ENCODE assay signal across 24 mouse cellular contexts in genomic region chr12:79254975-79255374, GRCm38 (mm10). TPM values are rescaled to one million over a fixed set of nuclear protein-coding genes. Genes with fewer than 3 reads are reported as not detected.
DNase-seq lines count a peak whose midpoint lies in the region; ATAC-seq and TF ChIP-seq lines count a peak whose summit lies in the region.
"Had no signal": no experiment of that assay in that cellular context is flagged by ENCODE, and none has a peak within 500 bp of the region (broad histone marks: within the 10 kb centered on the region; RNA-seq: fewer than 3 reads in every experiment).

No protein-coding gene starts in this region.

- TF ChIP-seq POLR2A in CH12.LX (IDR thresholded peaks at IDR 0.05; ENCODE audit: low read depth, low read length) = no peak
- TF ChIP-seq POLR2A in bone marrow, adult 2 months (IDR thresholded peaks at IDR 0.05; ENCODE audit: borderline replicate concordance, control insufficient read depth, low read depth, low read length) = no peak

- in situ Hi-C loops in CH12.LX (cut with MboI; ENCODE audit: low pct_ligation_motif_present, low pct_unique_long_range_greater_than_20kb, low sequenced_read_pairs) = no loop called here

- DNase-seq in CH12.LX (ENCODE audit: extremely low read depth) = no peak
- no peak for DNase-seq in kidney, adult 9 months
- no peak for DNase-seq in stomach, postnatal 0 days (ENCODE audit: low spot score)
- DNase-seq in midbrain, embryonic 14.5 days = no peak
- DNase-seq: adrenal gland, postnatal 14 days; B cell, adult 2 months; cerebellum, adult 2 months; cerebellum, postnatal 10 days; embryo, embryonic 11 days; heart, postnatal 36 days had no signal

- dilution Hi-C loops in CH12.LX (cut with MboI; ENCODE audit: extremely low pct_ligation_motif_present, extremely low pct_unique_long_range_greater_than_20kb, low sequenced_read_pairs) = no loop called here

- TF ChIP-seq RAD21 in CH12.LX (IDR thresholded peaks at IDR 0.05; ENCODE audit: low read depth, low read length) = no peak

- H3K9me3 ChIP-seq in CH12.LX (replicated peaks; ENCODE audit: low read length) = peaks cover 6% of the 10 kb centered on the region
- no peaks in the 10 kb centered on the region for H3K9me3 ChIP-seq in stomach, postnatal 0 days (ENCODE audit: control insufficient read depth, low read length)
- H3K9me3 ChIP-seq in midbrain, embryonic 14.5 days (ENCODE audit: control insufficient read depth, low read length) = no peaks in the 10 kb centered on the region
- H3K9me3 ChIP-seq: embryonic facial prominence, embryonic 15.5 days; forebrain, embryonic 10.5 days; heart, embryonic 13.5 days; hindbrain, embryonic 12.5 days had no signal

- no peak overlapping the region for H3K4me3 ChIP-seq in CH12.LX (replicated peaks in 1 of 3; ENCODE audit: low read depth in 2 of 3, low read length in 2 of 3, poor library complexity in 1 of 3)
- H3K4me3 ChIP-seq in bone marrow, adult 2 months (replicated peaks; ENCODE audit: control insufficient read depth, low read depth, low read length) = no peak overlapping the region
- no peak overlapping the region for H3K4me3 ChIP-seq in stomach, postnatal 0 days (ENCODE audit: low read depth, low read length)
- H3K4me3 ChIP-seq in midbrain, embryonic 14.5 days (replicated peaks; ENCODE audit: low read depth, low read length) = no peak overlapping the region
- H3K4me3 ChIP-seq: embryonic facial prominence, embryonic 15.5 days; erythroblast, embryonic 14.5 days; forebrain, embryonic 10.5 days; heart, embryonic 13.5 days; hindbrain, embryonic 12.5 days had no signal

- TF ChIP-seq EP300 in CH12.LX (IDR thresholded peaks at IDR 0.05; ENCODE audit: low read length) = no peak
- no peak for TF ChIP-seq EP300 in stomach, postnatal 0 days (optimal IDR thresholded peaks at IDR 0.05)

- no peaks in the 10 kb centered on the region for H3K27me3 ChIP-seq in CH12.LX (replicated peaks)
- no peaks in the 10 kb centered on the region for H3K27me3 ChIP-seq in stomach, postnatal 0 days (ENCODE audit: control insufficient read depth, insufficient read depth, low read length)
- no peaks in the 10 kb centered on the region for H3K27me3 ChIP-seq in midbrain, embryonic 14.5 days (ENCODE audit: control insufficient read depth, insufficient read depth, low read length)
- H3K27me3 ChIP-seq: embryonic facial prominence, embryonic 15.5 days; heart, embryonic 13.5 days; hindbrain, embryonic 12.5 days; Patski had no signal

- no peak overlapping the region for H3K9ac ChIP-seq in CH12.LX (ENCODE audit: insufficient read depth, low read depth)
- no peak overlapping the region for H3K9ac ChIP-seq in stomach, postnatal 0 days (ENCODE audit: low read length)
- H3K9ac ChIP-seq in midbrain, embryonic 14.5 days (replicated peaks; ENCODE audit: low read length) = no peak overlapping the region
- H3K9ac ChIP-seq: embryonic facial prominence, embryonic 15.5 days; heart, embryonic 13.5 days; hindbrain, embryonic 12.5 days had no signal

- peak; percentile 18 to 68; a peak in 1 of 4 replicates for ATAC-seq in hematopoietic stem cell, adult 5-6 weeks (replicated peaks in 1 of 2; ENCODE audit: insufficient read depth in 1 of 2, low FRiP score in 2 of 2, low TSS enrichment in 1 of 2, low read depth in 1 of 2, poor library complexity in 2 of 2, severe bottlenecking in 2 of 2)
- ATAC-seq in stomach, postnatal 0 days (ENCODE audit: low FRiP score, low TSS enrichment) = no peak
- ATAC-seq in midbrain, embryonic 14.5 days (ENCODE audit: low FRiP score, low TSS enrichment) = no peak
- ATAC-seq: activated CD4-positive, CD25-positive, alpha-beta regulatory T cell, adult 4 months; CD4-positive, CD25-positive, alpha-beta regulatory T cell, adult 4 months; forebrain, embryonic 14.5 days; hindbrain, embryonic 16.5 days; inflammation-experienced regulatory T-cells, adult 6 months; Patski had no signal

- no peaks in the 10 kb centered on the region for H3K79me2 ChIP-seq in CH12.LX (replicated peaks; ENCODE audit: control insufficient read depth, extremely low read depth, insufficient read depth, poor library complexity, severe bottlenecking)

- H3K4me2 ChIP-seq in CH12.LX (ENCODE audit: insufficient read depth, low read depth, poor library complexity, severe bottlenecking) = no peak overlapping the region
- no peak overlapping the region for H3K4me2 ChIP-seq in stomach, postnatal 0 days (replicated peaks; ENCODE audit: low read depth)
- H3K4me2 ChIP-seq in midbrain, embryonic 14.5 days (ENCODE audit: low read length) = no peak overlapping the region
- H3K4me2 ChIP-seq: embryonic facial prominence, embryonic 15.5 days; heart, embryonic 13.5 days; hindbrain, embryonic 12.5 days had no signal

- peaks cover 49 to 86% of the 10 kb centered on the region in 2 experiments for H3K36me3 ChIP-seq in CH12.LX (replicated peaks in 1 of 2; ENCODE audit: control insufficient read depth in 1 of 2, insufficient read depth in 1 of 2, low read length in 1 of 2)
- peaks cover 22% of the 10 kb centered on the region for H3K36me3 ChIP-seq in stomach, postnatal 0 days (ENCODE audit: control insufficient read depth, insufficient read depth, low read length)
- H3K36me3 ChIP-seq in midbrain, embryonic 14.5 days (ENCODE audit: control insufficient read depth, insufficient read depth, low read length) = peaks cover 81% of the 10 kb centered on the region

- peaks cover 18 to 34% of the 10 kb centered on the region in 2 experiments for H3K4me1 ChIP-seq in CH12.LX (ENCODE audit: control insufficient read depth in 1 of 2, insufficient read depth in 2 of 2)
- no peaks in the 10 kb centered on the region; the same call in none of the 2 replicates for H3K4me1 ChIP-seq in bone marrow, adult 2 months (ENCODE audit: control insufficient read depth, insufficient read depth, low read length)
- no peaks in the 10 kb centered on the region for H3K4me1 ChIP-seq in stomach, postnatal 0 days (replicated peaks; ENCODE audit: control insufficient read depth, insufficient read depth)
- no peaks in the 10 kb centered on the region for H3K4me1 ChIP-seq in midbrain, embryonic 14.5 days (ENCODE audit: control insufficient read depth, insufficient read depth, low read length)
- H3K4me1 ChIP-seq: embryonic facial prominence, embryonic 15.5 days; forebrain, embryonic 10.5 days; heart, embryonic 13.5 days; hindbrain, embryonic 12.5 days had no signal

- H3K27ac ChIP-seq in CH12.LX (ENCODE audit: insufficient read depth, low read depth) = peak overlapping the region; percentile 46
- H3K27ac ChIP-seq in bone marrow, adult 2 months (ENCODE audit: control insufficient read depth, insufficient read depth, low read depth, low read length, poor library complexity) = peak overlapping the region; percentile 50
- H3K27ac ChIP-seq in stomach, postnatal 0 days (replicated peaks) = no peak overlapping the region
- H3K27ac ChIP-seq in midbrain, embryonic 14.5 days (replicated peaks; ENCODE audit: low read depth, low read length) = no peak overlapping the region
- H3K27ac ChIP-seq: embryonic facial prominence, embryonic 15.5 days; forebrain, embryonic 10.5 days; heart, embryonic 13.5 days; hindbrain, embryonic 12.5 days had no signal

- 80% methylated on average over 10 of the region's 10 CpGs for WGBS in bone marrow, adult 2 months
- 94% methylated on average over 10 of the region's 10 CpGs for WGBS in stomach, postnatal 0 days
- 93% methylated on average over 10 of the region's 10 CpGs for WGBS in midbrain, embryonic 14.5 days

- TF ChIP-seq CTCF in CH12.LX (conservative IDR thresholded peaks at IDR 0.05 in 1 of 2, IDR thresholded peaks at IDR 0.05 in 1 of 2; ENCODE audit: low read depth in 2 of 2, low read length in 2 of 2) = no peak
- TF ChIP-seq CTCF in bone marrow, adult 2 months (IDR thresholded peaks at IDR 0.05; ENCODE audit: control insufficient read depth, insufficient read depth, low read length) = no peak
- TF ChIP-seq CTCF in stomach, postnatal 0 days (IDR thresholded peaks at IDR 0.05; ENCODE audit: low read depth) = no peak

TF ChIP-seq in CH12.LX, 34 proteins besides CTCF, POLR2A, EP300 and RAD21:
- TF ChIP-seq CHD1 (IDR thresholded peaks at IDR 0.05; ENCODE audit: low read depth, low read length) (no peak), TBP (conservative IDR thresholded peaks at IDR 0.05; ENCODE audit: low read depth, low read length) (no peak), MEF2A (IDR thresholded peaks at IDR 0.05; ENCODE audit: borderline replicate concordance, low read depth, low read length) (no peak)
TF ChIP-seq in CH12.LX: peak in this region for 0.

RNA-seq across cellular contexts. Expression of gene Zfyve26, which starts 41.1 kb away (rescaled TPM):
- total RNA-seq in CH12.LX (2012; rRNA removed) = 16.1 and 19.1 TPM in 2 replicates
- 10.1 and 10.4 TPM in 2 replicates for total RNA-seq in CH12.LX (2014; rRNA removed)
- 24.8 and 27.8 TPM in 2 replicates for polyA plus RNA-seq in CH12.LX (2012; ENCODE audit: insufficient read length, low read depth)
- polyA plus RNA-seq in bone marrow, adult 2 months (2011; ENCODE audit: insufficient read depth, insufficient read length, low replicate concordance, missing spikeins) = 15.1 and 33.5 TPM in 2 replicates
- 15.5 and 21.1 TPM in 2 replicates for total RNA-seq in hematopoietic stem cell, adult 5-6 weeks (2017)
- 3.7 and 4.6 TPM in 2 replicates for polyA plus RNA-seq in stomach, postnatal 0 days (2015; fragmentation: Nextera tagmentation; extraction: Ambion mirVana)
- 9.2 and 13.7 TPM in 2 replicates for polyA plus RNA-seq in midbrain, embryonic 14.5 days (2014; fragmentation: Nextera tagmentation; extraction: Ambion mirVana)

RNA-seq across cellular contexts. Expression of gene Rad51b, which starts 42.1 kb away (rescaled TPM):
- total RNA-seq in CH12.LX (2012; rRNA removed) (7.7 and 8.5 TPM in 2 replicates), CH12.LX (2014; rRNA removed) (8.6 and 9.6 TPM in 2 replicates)
- 5.9 and 6.5 TPM in 2 replicates for polyA plus RNA-seq in CH12.LX (2012; ENCODE audit: insufficient read length, low read depth)
- 2.0 and 2.3 TPM in 2 replicates for polyA plus RNA-seq in bone marrow, adult 2 months (2011; ENCODE audit: insufficient read depth, insufficient read length, low replicate concordance, missing spikeins)
- 12.7 and 13.3 TPM in 2 replicates for total RNA-seq in hematopoietic stem cell, adult 5-6 weeks (2017)
- 1.9 and 2.0 TPM in 2 replicates for polyA plus RNA-seq in stomach, postnatal 0 days (2015; fragmentation: Nextera tagmentation; extraction: Ambion mirVana)
- 1.6 TPM in 2 replicates for polyA plus RNA-seq in midbrain, embryonic 14.5 days (2014; fragmentation: Nextera tagmentation; extraction: Ambion mirVana)

RNA-seq across cellular contexts. Expression of gene Rdh12, which starts 46.3 kb away (rescaled TPM):
- total RNA-seq in CH12.LX (2012; rRNA removed) (5.2 and 6.3 TPM in 2 replicates), CH12.LX (2014; rRNA removed) (5.9 and 6.5 TPM in 2 replicates)
- 10.7 and 11.0 TPM in 2 replicates for polyA plus RNA-seq in CH12.LX (2012; ENCODE audit: insufficient read length, low read depth)
- polyA plus RNA-seq in bone marrow, adult 2 months (2011; ENCODE audit: insufficient read depth, insufficient read length, low replicate concordance, missing spikeins) = 10.4 and 28.6 TPM in 2 replicates
- total RNA-seq in hematopoietic stem cell, adult 5-6 weeks (2017) = 15.8 and 17.6 TPM in 2 replicates
- polyA plus RNA-seq in stomach, postnatal 0 days (2015; fragmentation: Nextera tagmentation; extraction: Ambion mirVana) = 78.8 and 88.1 TPM in 2 replicates
- 0.86 and 0.97 TPM in 2 replicates for polyA plus RNA-seq in midbrain, embryonic 14.5 days (2014; fragmentation: Nextera tagmentation; extraction: Ambion mirVana)
- total RNA-seq: gastrocnemius, adult 8-10 months; heart, postnatal 36 days had no signal

Comparison
In these comparisons a context has a peak if more than half of its experiments do, and no peak if none do; other contexts are left out.
1. H3K27ac ChIP-seq: peak in CH12.LX (single experiment) and bone marrow, adult 2 months (single experiment); none in stomach, postnatal 0 days (single experiment) and midbrain, embryonic 14.5 days (single experiment).
2. ATAC-seq: peak in hematopoietic stem cell, adult 5-6 weeks (2 of 2); none in stomach, postnatal 0 days (single experiment) and midbrain, embryonic 14.5 days (single experiment).